Mouse (Mus musculus) lung, adult 2 months (tissue): Measurements from ENCODE around the gene Dpp3. TPM values are rescaled to one million over a fixed set of nuclear protein-coding genes. Genes with fewer than 3 reads are reported as not detected.
"Not testable (repeated sequence)": the region's sequence is repeated elsewhere in the genome, so short reads cannot be mapped to it uniquely, and the experiment has no call there.

Experiments
- DNase-seq: peaks from one replicate; pipeline ENCODE4 v3.0.0; 2022
- H3K4me1 ChIP-seq: fragments of 200-500 bp; 2 replicates; pipeline ENCODE4 v1.6.1; 2011; ENCODE audit warnings: low read length; ENCODE audit not compliant: control insufficient read depth, insufficient read depth
- H3K4me3 ChIP-seq: fragments of 200-500 bp; replicated peaks from 2 replicates; pipeline ENCODE3; 2011; ENCODE audit warnings: low read depth, mild to moderate bottlenecking, control low read depth, low read length; ENCODE audit errors: extremely low read depth
- CTCF ChIP-seq: fragments of 200-500 bp; IDR thresholded peaks from 2 replicates; pipeline ENCODE4 v1.5.1; 2011; ENCODE audit warnings: mild to moderate bottlenecking, low read length, control low read depth; ENCODE audit not compliant: insufficient read depth
- POLR2A ChIP-seq: fragments of 200-500 bp; IDR thresholded peaks from 2 replicates; pipeline ENCODE4 v1.6.1; 2011; ENCODE audit warnings: low read depth, mild to moderate bottlenecking, control low read depth, low read length, borderline replicate concordance; ENCODE audit errors: extremely low read depth
- WGBS: fragments of 180-500 bp; shearing (Covaris S2); methylation state at CpG from one replicate; pipeline ENCODE4 v1.1.7; 2018; 5-methylcytosine and 5-hydroxymethylcytosine counted together
- polyA plus RNA-seq: library from polyadenylated mRNA; depleted of rRNA; stranded (reverse); fragments of >200 nt; gene quantifications from 2 replicates; pipeline ENCODE4 v1.2.3, GENCODE M21; 2012

Dpp3 gene
- polyA plus RNA-seq, 1 experiment = 89.2 TPM

DNA sequence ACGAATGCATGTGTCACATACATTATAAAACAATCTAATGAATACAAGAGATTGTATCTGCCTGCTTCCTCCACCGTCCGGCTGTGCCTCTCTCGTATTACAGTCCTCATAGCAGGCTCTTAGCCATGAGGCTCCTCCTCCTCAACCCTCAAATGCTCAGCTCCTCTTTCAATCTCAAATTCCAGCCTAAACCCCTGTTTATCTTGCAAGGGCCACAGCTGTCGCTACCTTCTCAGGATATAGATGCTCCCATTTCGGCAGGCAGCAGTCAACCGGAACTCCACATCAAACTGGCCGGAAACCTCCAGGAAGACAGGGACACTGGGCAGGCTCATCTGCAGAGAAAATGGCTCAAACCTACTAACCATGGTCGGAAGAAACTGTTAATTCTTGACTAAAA lies 29.1 kb downstream of the Dpp3 start:
- TF ChIP-seq CTCF = no peak
- TF ChIP-seq POLR2A = no peak
- no peak for DNase-seq
- no peak overlapping the region for H3K4me3 ChIP-seq
- WGBS = 71% methylated on average over 9 of the region's 9 CpGs
- no peaks in the 10 kb centered on the region for H3K4me1 ChIP-seq

- H3K4me1 ChIP-seq = no peaks in the 10 kb centered on the region
- H3K4me3 ChIP-seq = no peak overlapping the region
- no peak for DNase-seq
- TF ChIP-seq POLR2A = no peak
- TF ChIP-seq CTCF = no peak
- 67% methylated on average over 21 of the region's 21 CpGs for WGBS
These were observed 31.1 kb downstream of the Dpp3 start for GRCm38 (mm10) chr19:4896780-4897520.

- Histone ChIP-seq H3K4me3 (no peak overlapping the region), H3K4me1 (no peaks in the 10 kb centered on the region)
- TF ChIP-seq POLR2A (no peak), CTCF (no peak)
- DNase-seq = no peak
- 75% methylated on average over 3 of the region's 3 CpGs for WGBS
These were observed 36.3 kb downstream of the Dpp3 start for GRCm38 (mm10) chr19:4891798-4892197.

- WGBS = 81% methylated on average over 10 of the region's 10 CpGs
- no peak for DNase-seq
- TF ChIP-seq CTCF = no peak
- no peak for TF ChIP-seq POLR2A
- H3K4me1 ChIP-seq = no peaks in the 10 kb centered on the region
- no peak overlapping the region for H3K4me3 ChIP-seq
These were observed 38.3 kb downstream of the Dpp3 start for GRCm38 (mm10) chr19:4889791-4890190.

GRCm38 (mm10) chr19:4883961-4884360 lies 44.1 kb downstream of the Dpp3 start:
- TF ChIP-seq CTCF (no peak), POLR2A (no peak)
- WGBS = 87% methylated on average over 4 of the region's 4 CpGs
- Histone ChIP-seq H3K4me3 (no peak overlapping the region), H3K4me1 (peaks cover 2% of the 10 kb centered on the region; the same call in 1 of the 2 replicates)
- DNase-seq = no peak

- no peak for DNase-seq
- Histone ChIP-seq H3K4me1 (peaks cover 5% of the 10 kb centered on the region; the same call in 1 of the 2 replicates), H3K4me3 (no peak overlapping the region)
- TF ChIP-seq CTCF (no peak), POLR2A (no peak)
- 58% methylated on average over 10 of the region's 10 CpGs for WGBS
These were observed 48.8 kb downstream of the Dpp3 start for GRCm38 (mm10) chr19:4879324-4879703.

GRCm38 (mm10) chr19:4878405-4879323 lies 49.4 kb downstream of the Dpp3 start, which contains the start of gene Zdhhc24:
TSS of gene Zdhhc24 (plus strand) at chr19:4878668.
- Histone ChIP-seq H3K4me1 (peaks cover 5% of the 10 kb centered on the region; the same call in 1 of the 2 replicates), H3K4me3 (peak within 1 kb of the TSS; percentile 81)
- TF ChIP-seq CTCF = no peak
- TF ChIP-seq POLR2A = peak; percentile 52; the same call in 1 of the 2 replicates
- under 1% methylated on average over 52 of the region's 52 CpGs for WGBS
- peak; percentile 98 for DNase-seq

GRCm38 (mm10) chr19:4877785-4878184 lies 50.3 kb downstream of the Dpp3 start, which contains the start of gene Actn3:
TSS of gene Actn3 (minus strand) at chr19:4877909.
- Histone ChIP-seq H3K4me3 (peak within 1 kb of the TSS; percentile 81), H3K4me1 (peaks cover 5% of the 10 kb centered on the region; the same call in 1 of the 2 replicates)
- 8% methylated on average over 17 of the region's 17 CpGs for WGBS
- DNase-seq = peak; percentile 8
- TF ChIP-seq POLR2A (no peak), CTCF (no peak)

- no peak for DNase-seq
- 73% methylated on average over 3 of the region's 3 CpGs for WGBS
- Histone ChIP-seq H3K4me3 (no peak overlapping the region), H3K4me1 (peaks cover 5% of the 10 kb centered on the region; the same call in 1 of the 2 replicates)
- TF ChIP-seq CTCF (no peak), POLR2A (no peak)
These were observed 51.3 kb downstream of the Dpp3 start for GRCm38 (mm10) chr19:4876755-4877154.

- WGBS = 49% methylated on average over 4 of the region's 4 CpGs
- TF ChIP-seq CTCF (no peak), POLR2A (no peak)
- H3K4me3 ChIP-seq = no peak overlapping the region
- DNase-seq = no peak
- peaks cover 5% of the 10 kb centered on the region; the same call in 1 of the 2 replicates for H3K4me1 ChIP-seq
These were observed 51.8 kb downstream of the Dpp3 start for GRCm38 (mm10) chr19:4876241-4876640.

DNA sequence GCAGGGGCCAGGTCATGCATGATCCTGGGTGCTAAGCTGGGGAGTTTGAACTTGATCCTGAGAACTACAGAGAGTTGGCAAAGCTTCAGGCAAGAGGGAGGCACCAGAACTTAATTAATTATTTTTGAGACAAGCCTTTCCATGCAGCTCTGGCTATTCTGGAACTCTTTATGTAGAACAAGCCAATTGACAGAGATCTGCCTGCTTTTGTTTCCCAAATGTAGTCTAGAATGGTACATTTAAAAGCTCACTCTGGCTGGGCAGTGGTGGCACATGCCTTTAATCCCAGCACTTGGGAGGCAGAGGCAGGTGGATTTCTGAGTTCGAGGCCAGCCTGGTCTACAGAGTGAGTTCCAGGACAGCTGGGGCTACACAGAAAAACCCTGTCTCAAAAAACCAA lies 53.5 kb downstream of the Dpp3 start:
- not testable (repeated sequence) for DNase-seq, H3K4me1 ChIP-seq, H3K4me3 ChIP-seq
- WGBS = 86% methylated on average over 1 of the region's 1 CpGs
